Mouse (Mus musculus): ENCODE results near the gene Gm5890.
"Not testable (repeated sequence)": the region's sequence is repeated elsewhere in the genome, so short reads cannot be mapped to it uniquely, and the experiment has no call there.

Gene Gm5890

GRCm38 (mm10) chr7:20262734-20263133 lies at the start of gene Gm5890:
Gene Gm5890, minus strand, starts transcription at chr7:20262834.
- not testable (repeated sequence) for DNase-seq (ENCODE audit: low spot score in 2 of 2)

- not testable (repeated sequence) for DNase-seq (ENCODE audit: low spot score in 2 of 2)
These were observed 28.9 kb downstream of the Gm5890 start, which contains the start of gene Gm4498 for GRCm38 (mm10) chr7:20233728-20234127. Gene Gm4498, minus strand, starts transcription at chr7:20233828.

All from left cerebral cortex, adult 9 months (tissue).